Mouse (Mus musculus) C2C12 (cell line): ENCODE measurements around the gene Nkpd1.

Experiments used
- CEBPB ChIP-seq: IDR thresholded peaks from one replicate; pipeline ENCODE4 v1.6.1; 2011; ENCODE audit warnings: low read depth, mild to moderate bottlenecking, control low read depth, moderate library complexity
- CTCF ChIP-seq: IDR thresholded peaks from one replicate; pipeline ENCODE4 v1.5.1; 2011; ENCODE audit not compliant: control insufficient read depth, insufficient read depth, insufficient read length
- FOSL1 ChIP-seq: IDR thresholded peaks from one replicate; pipeline ENCODE4 v1.8.0; 2011; ENCODE audit warnings: mild to moderate bottlenecking, low read length; ENCODE audit not compliant: poor library complexity, insufficient read depth, severe bottlenecking
- MAX ChIP-seq: IDR thresholded peaks from one replicate; pipeline ENCODE4 v1.6.1; 2011; ENCODE audit warnings: mild to moderate bottlenecking, control low read depth
- MYOD1 ChIP-seq: IDR thresholded peaks from one replicate; pipeline ENCODE4 v1.6.1; 2011; ENCODE audit warnings: low read depth; ENCODE audit not compliant: control insufficient read depth, insufficient read length
- MYOG ChIP-seq: IDR thresholded peaks from one replicate; pipeline ENCODE4 v1.6.1; 2011; ENCODE audit not compliant: control insufficient read depth, insufficient read length; ENCODE audit errors: extremely low read depth
- USF1 ChIP-seq: IDR thresholded peaks from one replicate; pipeline ENCODE4 v1.6.1; 2011; ENCODE audit warnings: low read depth, mild to moderate bottlenecking, control low read depth, moderate library complexity

- TF ChIP-seq CTCF, result no peak
- TF ChIP-seq USF1, result no peak
- no peak for TF ChIP-seq MAX
- TF ChIP-seq CEBPB, result no peak
- no peak for TF ChIP-seq MYOG
- TF ChIP-seq MYOD1, result no peak
- no peak for TF ChIP-seq FOSL1
These were observed 31.8 kb downstream of the Nkpd1 start for GRCm38 (mm10) chr7:19549394-19549793.
